Mouse (Mus musculus): ENCODE results near the gene Gm10720.
"Not testable (repeated sequence)": the region's sequence is repeated elsewhere in the genome, so short reads cannot be mapped to it uniquely, and the experiment has no call there.

Gm10720 gene

GRCm38 (mm10) chr9:3025653-3026052 lies 10.2 kb downstream of the Gm10720 start:
- DNase-seq (ENCODE audit: low spot score in 2 of 2): peak; percentile 88 to 91

GRCm38 (mm10) chr9:3026136-3026535 lies 10.7 kb downstream of the Gm10720 start:
- not testable (repeated sequence) for DNase-seq (ENCODE audit: low spot score in 2 of 2)

GRCm38 (mm10) chr9:3026741-3027140 lies 11.3 kb downstream of the Gm10720 start:
- not testable (repeated sequence) for DNase-seq (ENCODE audit: low spot score in 2 of 2)

- DNase-seq (ENCODE audit: low spot score in 2 of 2): not testable (repeated sequence)
Measured at GRCm38 (mm10) chr9:3027200-3027599, 11.7 kb downstream of the Gm10720 start.

- peak; percentile 66 to 73 for DNase-seq (ENCODE audit: low spot score in 2 of 2)
Measured at GRCm38 (mm10) chr9:3029276-3030000, 14.0 kb downstream of the Gm10720 start.

- not testable (repeated sequence) for DNase-seq (ENCODE audit: low spot score in 2 of 2)
Measured at GRCm38 (mm10) chr9:3030677-3031318, 15.3 kb downstream of the Gm10720 start.

GRCm38 (mm10) chr9:3034299-3034698 lies 18.8 kb downstream of the Gm10720 start, which contains the start of gene Gm17535:
Gm17535 (plus strand) TSS chr9:3034599.
- DNase-seq (ENCODE audit: low spot score in 2 of 2): not testable (repeated sequence)

- DNase-seq (ENCODE audit: low spot score in 2 of 2): not testable (repeated sequence)
Measured at GRCm38 (mm10) chr9:3036577-3036976, 21.1 kb downstream of the Gm10720 start, which contains the start of gene Gm10715. Gm10715 (plus strand) TSS chr9:3036877.

- not testable (repeated sequence) for DNase-seq (ENCODE audit: low spot score in 2 of 2)
Measured at GRCm38 (mm10) chr9:3038161-3038560, 22.7 kb downstream of the Gm10720 start.

Measured in spleen, postnatal 36 days (tissue).